Mouse (Mus musculus): Measurements from ENCODE around the gene Eif2b2. TPM values are rescaled to one million over a fixed set of nuclear protein-coding genes. Genes with fewer than 3 reads are reported as not detected.

Eif2b2 gene
- polyA plus RNA-seq, 1 experiment: 45.1 TPM

DNA sequence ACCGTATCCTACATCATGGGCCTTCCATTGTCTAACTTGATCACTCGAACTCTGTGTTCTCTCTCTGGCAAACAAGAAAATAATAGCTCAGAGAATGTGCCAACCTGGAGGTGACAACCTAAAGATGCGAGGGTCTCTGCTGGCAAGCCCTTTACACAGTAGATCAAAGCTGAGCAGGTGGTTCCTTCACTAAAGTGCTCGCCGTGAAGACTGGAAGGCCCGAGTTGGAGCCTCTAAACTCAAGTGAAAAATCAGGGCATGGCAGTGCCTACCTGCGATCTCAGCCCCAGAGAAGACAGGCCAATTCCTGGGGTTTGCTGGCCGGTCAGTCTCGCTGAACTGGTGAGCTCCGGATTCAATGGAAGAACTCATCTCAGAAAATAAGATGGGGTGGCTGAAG is 26.1 kb upstream of the Eif2b2 start:
- no peak overlapping the region for H3K4me3 ChIP-seq (ENCODE audit: insufficient read depth, low read length)

GRCm38 (mm10) chr12:85193923-85194622 is 25.2 kb upstream of the Eif2b2 start:
- peaks cover 24% of the 10 kb centered on the region for H3K4me1 ChIP-seq (ENCODE audit: control insufficient read depth, insufficient read depth, low read length)
- TF ChIP-seq CTCF (IDR thresholded peaks at IDR 0.05; ENCODE audit: low read depth, low read length): no peak
- no peak for TF ChIP-seq POLR2A (IDR thresholded peaks at IDR 0.05; ENCODE audit: borderline replicate concordance, low read depth, low read length)
- H3K27ac ChIP-seq (ENCODE audit: insufficient read depth, low read depth, low read length): no peak overlapping the region
- H3K4me3 ChIP-seq (ENCODE audit: insufficient read depth, low read length): no peak overlapping the region

More for the DNA sequence above, 26.1 kb upstream of the Eif2b2 start:
- no peak overlapping the region for H3K27ac ChIP-seq (ENCODE audit: insufficient read depth, low read depth, low read length)
- TF ChIP-seq CTCF (IDR thresholded peaks at IDR 0.05; ENCODE audit: low read depth, low read length) (no peak), POLR2A (IDR thresholded peaks at IDR 0.05; ENCODE audit: borderline replicate concordance, low read depth, low read length) (no peak)
- peaks cover 24% of the 10 kb centered on the region for H3K4me1 ChIP-seq (ENCODE audit: control insufficient read depth, insufficient read depth, low read length)

GRCm38 (mm10) chr12:85194623-85195018 is 24.7 kb upstream of the Eif2b2 start:
- TF ChIP-seq POLR2A (IDR thresholded peaks at IDR 0.05; ENCODE audit: borderline replicate concordance, low read depth, low read length): no peak
- TF ChIP-seq CTCF (IDR thresholded peaks at IDR 0.05; ENCODE audit: low read depth, low read length): no peak
- Histone ChIP-seq H3K4me3 (ENCODE audit: insufficient read depth, low read length) (no peak overlapping the region), H3K27ac (ENCODE audit: insufficient read depth, low read depth, low read length) (no peak overlapping the region), H3K4me1 (ENCODE audit: control insufficient read depth, insufficient read depth, low read length) (peaks cover 24% of the 10 kb centered on the region)

- TF ChIP-seq POLR2A (IDR thresholded peaks at IDR 0.05; ENCODE audit: borderline replicate concordance, low read depth, low read length) (no peak), CTCF (IDR thresholded peaks at IDR 0.05; ENCODE audit: low read depth, low read length) (no peak)
- H3K27ac ChIP-seq (ENCODE audit: insufficient read depth, low read depth, low read length): no peak overlapping the region
- H3K4me1 ChIP-seq (ENCODE audit: control insufficient read depth, insufficient read depth, low read length): peaks cover 24% of the 10 kb centered on the region
- H3K4me3 ChIP-seq (ENCODE audit: insufficient read depth, low read length): no peak overlapping the region
Observed at GRCm38 (mm10) chr12:85195086-85195485, 24.2 kb upstream of the Eif2b2 start.

DNA sequence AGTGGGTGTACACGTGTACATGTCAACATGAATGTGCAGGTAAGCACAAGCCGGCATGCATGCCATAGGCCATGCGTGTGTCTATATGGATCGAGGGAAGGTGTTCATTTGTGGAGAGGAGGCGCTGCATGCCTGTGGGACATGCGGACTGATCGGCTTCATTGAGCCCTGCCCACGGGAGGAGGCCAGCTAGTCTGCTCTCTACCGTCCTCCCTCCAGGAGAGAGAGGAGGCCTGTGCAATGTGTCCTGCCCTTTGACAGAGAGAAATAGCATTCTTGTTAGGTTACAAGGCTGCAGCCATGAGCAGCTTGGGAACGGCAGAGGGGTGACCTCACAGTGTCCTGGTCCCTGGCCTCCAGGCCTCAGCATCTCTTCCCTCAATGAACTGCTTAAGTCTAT is 23.1 kb upstream of the Eif2b2 start:
- TF ChIP-seq POLR2A (IDR thresholded peaks at IDR 0.05; ENCODE audit: borderline replicate concordance, low read depth, low read length) (no peak), CTCF (IDR thresholded peaks at IDR 0.05; ENCODE audit: low read depth, low read length) (no peak)
- Histone ChIP-seq H3K27ac (ENCODE audit: insufficient read depth, low read depth, low read length) (no peak overlapping the region), H3K4me3 (ENCODE audit: insufficient read depth, low read length) (no peak overlapping the region), H3K4me1 (ENCODE audit: control insufficient read depth, insufficient read depth, low read length) (peaks cover 24% of the 10 kb centered on the region)

- H3K4me3 ChIP-seq (ENCODE audit: insufficient read depth, low read length): no peak overlapping the region
- no peak overlapping the region for H3K27ac ChIP-seq (ENCODE audit: insufficient read depth, low read depth, low read length)
- TF ChIP-seq POLR2A (IDR thresholded peaks at IDR 0.05; ENCODE audit: borderline replicate concordance, low read depth, low read length) (no peak), CTCF (IDR thresholded peaks at IDR 0.05; ENCODE audit: low read depth, low read length) (no peak)
- H3K4me1 ChIP-seq (ENCODE audit: control insufficient read depth, insufficient read depth, low read length): peaks cover 18% of the 10 kb centered on the region
Observed at GRCm38 (mm10) chr12:85197371-85197770, 21.9 kb upstream of the Eif2b2 start.

- peaks cover 14% of the 10 kb centered on the region for H3K4me1 ChIP-seq (ENCODE audit: control insufficient read depth, insufficient read depth, low read length)
- no peak overlapping the region for H3K4me3 ChIP-seq (ENCODE audit: insufficient read depth, low read length)
- TF ChIP-seq POLR2A (IDR thresholded peaks at IDR 0.05; ENCODE audit: borderline replicate concordance, low read depth, low read length) (no peak), CTCF (IDR thresholded peaks at IDR 0.05; ENCODE audit: low read depth, low read length) (no peak)
- no peak overlapping the region for H3K27ac ChIP-seq (ENCODE audit: insufficient read depth, low read depth, low read length)
Observed at GRCm38 (mm10) chr12:85197936-85198335, 21.3 kb upstream of the Eif2b2 start.

- no peak overlapping the region for H3K4me3 ChIP-seq (ENCODE audit: insufficient read depth, low read length)
- no peaks in the 10 kb centered on the region for H3K4me1 ChIP-seq (ENCODE audit: control insufficient read depth, insufficient read depth, low read length)
- TF ChIP-seq CTCF (IDR thresholded peaks at IDR 0.05; ENCODE audit: low read depth, low read length): no peak
- no peak for TF ChIP-seq POLR2A (IDR thresholded peaks at IDR 0.05; ENCODE audit: borderline replicate concordance, low read depth, low read length)
- no peak overlapping the region for H3K27ac ChIP-seq (ENCODE audit: insufficient read depth, low read depth, low read length)
Observed at GRCm38 (mm10) chr12:85199954-85200353, 19.3 kb upstream of the Eif2b2 start.

- no peaks in the 10 kb centered on the region for H3K4me1 ChIP-seq (ENCODE audit: control insufficient read depth, insufficient read depth, low read length)
- H3K27ac ChIP-seq (ENCODE audit: insufficient read depth, low read depth, low read length): no peak overlapping the region
- TF ChIP-seq POLR2A (IDR thresholded peaks at IDR 0.05; ENCODE audit: borderline replicate concordance, low read depth, low read length): no peak
- TF ChIP-seq CTCF (IDR thresholded peaks at IDR 0.05; ENCODE audit: low read depth, low read length): no peak
- H3K4me3 ChIP-seq (ENCODE audit: insufficient read depth, low read length): no peak overlapping the region
Observed at GRCm38 (mm10) chr12:85200929-85201829, 18.1 kb upstream of the Eif2b2 start.

DNA sequence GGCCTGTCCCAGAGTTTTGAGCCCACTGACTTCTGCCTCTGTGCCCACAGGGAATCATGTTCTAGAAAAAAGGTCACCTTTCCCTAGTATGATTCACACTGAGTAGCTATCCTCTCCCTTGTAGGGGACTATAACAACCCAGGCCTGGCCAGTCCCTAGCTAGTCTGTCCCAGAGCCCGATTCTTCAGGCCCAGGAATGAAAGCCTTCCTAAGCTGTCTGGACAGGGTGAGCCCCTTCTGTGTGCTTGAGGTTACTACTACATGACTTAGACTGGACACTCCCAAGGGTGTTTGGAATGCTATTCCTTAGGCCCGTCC is 17.5 kb upstream of the Eif2b2 start:
- TF ChIP-seq POLR2A (IDR thresholded peaks at IDR 0.05; ENCODE audit: borderline replicate concordance, low read depth, low read length): no peak
- no peak for TF ChIP-seq CTCF (IDR thresholded peaks at IDR 0.05; ENCODE audit: low read depth, low read length)
- H3K27ac ChIP-seq (ENCODE audit: insufficient read depth, low read depth, low read length): no peak overlapping the region

More for the DNA sequence above, 17.5 kb upstream of the Eif2b2 start:
- Histone ChIP-seq H3K4me3 (ENCODE audit: insufficient read depth, low read length) (no peak overlapping the region), H3K4me1 (ENCODE audit: control insufficient read depth, insufficient read depth, low read length) (no peaks in the 10 kb centered on the region)
